Mouse (Mus musculus): Measurements from ENCODE around the gene Timm23. TPM values are rescaled to one million over a fixed set of nuclear protein-coding genes. Genes with fewer than 3 reads are reported as not detected.
"Not testable (repeated sequence)": the region's sequence is repeated elsewhere in the genome, so short reads cannot be mapped to it uniquely, and the experiment has no call there.

Gene Timm23
- total RNA-seq (2021) = 100 to 1,000 TPM; 145 to 155 TPM
- long read RNA-seq, experiment 1, transcript Timm23-201 (7 exons, 1,173 nt) = major isoform, 95 of 98 reads
- long read RNA-seq, experiment 1, partial matches to known transcripts = 0 of 98 reads
- long read RNA-seq, experiment 1, other reads (novel, unspliced or antisense) = 3 of 98 reads
- long read RNA-seq, experiment 2, transcript Timm23-201 (7 exons, 1,173 nt) = major isoform, 287 of 302 reads
- long read RNA-seq, experiment 2, partial matches to known transcripts = 2 of 302 reads
- long read RNA-seq, experiment 2, other reads (novel, unspliced or antisense) = 12 of 302 reads

DNA sequence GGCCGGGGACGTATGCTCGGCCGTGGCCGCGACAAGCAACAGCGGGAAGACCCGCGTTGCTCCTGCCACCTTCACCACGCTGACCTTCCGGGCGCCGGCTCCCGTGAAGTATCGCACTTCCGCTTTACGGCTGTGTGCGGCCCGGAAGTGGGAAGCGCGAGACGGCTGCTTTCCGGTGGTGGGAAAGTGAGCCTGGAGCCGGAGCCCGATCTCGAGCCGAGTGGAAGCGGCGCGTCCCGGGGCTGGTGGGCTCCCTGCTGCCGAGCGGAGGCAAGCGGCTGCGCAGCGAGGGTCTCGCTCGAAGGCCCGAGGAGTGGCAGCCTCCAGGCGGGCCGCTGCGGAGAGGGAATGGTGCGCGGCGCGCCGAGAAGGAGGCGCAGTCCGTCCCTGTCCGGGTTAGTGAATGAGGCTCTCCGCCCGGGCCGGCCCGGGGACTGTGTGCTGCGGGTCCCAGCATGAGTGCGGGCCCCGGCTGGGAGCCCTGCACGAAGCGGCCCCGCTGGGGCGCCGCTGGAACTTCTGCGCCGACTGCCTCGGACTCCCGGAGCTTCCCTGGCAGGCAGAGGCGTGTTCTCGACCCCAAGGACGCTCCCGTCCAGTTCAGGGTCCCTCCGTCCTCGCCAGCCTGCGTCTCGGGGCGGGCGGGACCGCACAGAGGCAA lies at the start of gene Timm23, which contains the start of gene Parg:
TSS of gene Timm23 (minus strand) at position 108 of the 661 bp plus-strand sequence.
TSS of gene Parg (plus strand) at position 159 of the 661 bp plus-strand sequence.
- peak; percentile 82 to 83 for DNase-seq (ENCODE audit: low spot score in 2 of 2)

DNA sequence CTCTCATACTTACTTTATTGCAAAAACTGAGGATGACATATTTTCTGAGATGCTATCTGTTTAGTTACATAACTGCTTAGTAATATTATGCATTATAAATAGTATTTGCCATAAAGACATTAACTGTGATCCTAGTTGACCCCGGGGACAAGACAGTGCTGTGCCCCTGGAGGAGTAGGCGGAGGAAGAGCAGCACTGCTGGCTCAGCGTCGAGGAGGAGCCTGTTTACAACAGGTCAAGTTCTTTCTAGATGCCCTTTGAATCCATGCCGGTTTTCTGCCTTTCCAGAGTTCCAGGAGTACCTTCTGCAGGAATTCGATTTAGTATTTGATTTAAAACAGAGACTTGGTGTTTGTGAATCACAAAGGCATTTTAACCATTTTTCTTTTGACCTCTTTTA lies 47.9 kb upstream of the Timm23 start:
- no peak for DNase-seq (ENCODE audit: low spot score in 2 of 2)

DNA sequence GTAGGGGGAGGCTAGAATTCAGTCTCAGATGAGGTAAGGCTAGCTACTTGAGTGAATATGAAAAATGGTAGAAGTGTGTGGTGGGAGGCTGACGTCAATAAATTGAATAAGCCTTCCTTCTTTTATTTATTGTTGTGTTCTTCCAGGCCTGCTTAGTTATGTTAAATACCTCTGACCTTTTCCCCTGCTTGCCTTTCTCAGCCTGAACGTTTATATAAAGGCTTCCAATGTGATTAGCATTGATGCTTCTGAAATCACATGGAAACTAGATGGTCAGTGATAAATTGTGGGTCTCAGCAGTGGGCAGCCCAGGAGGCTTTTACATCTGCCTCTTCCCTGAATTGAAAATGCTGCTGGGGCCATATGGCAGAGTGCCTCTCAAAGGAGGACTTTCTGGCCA lies 44.3 kb upstream of the Timm23 start:
- DNase-seq (ENCODE audit: low spot score in 2 of 2) = no peak

DNA sequence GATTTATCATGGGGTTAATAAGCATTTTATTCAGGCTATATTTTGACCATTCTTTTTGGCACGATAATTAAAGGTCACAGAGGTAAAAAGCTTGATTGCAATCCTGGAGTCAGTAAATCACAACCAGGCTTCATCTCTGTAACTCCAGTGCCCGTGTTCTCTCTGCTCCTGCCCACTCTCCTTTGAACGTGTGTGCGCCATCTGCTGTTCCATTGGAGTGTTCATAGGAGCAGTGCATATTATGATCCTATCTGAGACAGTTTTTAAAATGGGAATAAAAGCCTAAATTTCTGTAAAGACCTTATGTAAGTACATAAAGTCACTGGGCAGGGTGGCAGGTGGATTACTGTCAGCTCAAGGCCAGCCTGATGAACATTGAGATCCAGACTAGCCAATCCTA lies 40.7 kb upstream of the Timm23 start:
- no peak for DNase-seq (ENCODE audit: low spot score in 2 of 2)

GRCm38 (mm10) chr14:32228996-32229395 lies 27.3 kb upstream of the Timm23 start:
- DNase-seq (ENCODE audit: low spot score in 2 of 2) = peak; percentile 48 to 65

DNA sequence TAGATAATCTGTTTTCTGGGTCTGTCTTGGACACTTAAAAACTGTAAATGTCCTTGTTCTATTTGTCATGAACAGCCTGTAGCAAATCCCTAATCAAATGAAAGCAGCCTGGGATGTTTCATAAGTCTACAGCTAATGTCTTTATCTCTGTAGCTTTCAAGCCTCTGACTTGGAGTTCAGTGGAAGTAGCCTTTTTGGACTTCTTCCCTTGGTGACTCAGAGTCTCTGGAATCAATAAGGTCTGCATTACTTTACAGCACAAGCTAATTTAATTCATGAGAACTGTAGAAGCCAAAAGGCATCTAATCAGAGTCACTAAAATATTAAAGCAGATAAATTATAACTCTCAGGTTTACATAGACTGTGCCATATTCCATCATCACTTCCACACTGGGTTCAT lies 24.9 kb upstream of the Timm23 start:
- DNase-seq (ENCODE audit: low spot score in 2 of 2) = no peak

DNA sequence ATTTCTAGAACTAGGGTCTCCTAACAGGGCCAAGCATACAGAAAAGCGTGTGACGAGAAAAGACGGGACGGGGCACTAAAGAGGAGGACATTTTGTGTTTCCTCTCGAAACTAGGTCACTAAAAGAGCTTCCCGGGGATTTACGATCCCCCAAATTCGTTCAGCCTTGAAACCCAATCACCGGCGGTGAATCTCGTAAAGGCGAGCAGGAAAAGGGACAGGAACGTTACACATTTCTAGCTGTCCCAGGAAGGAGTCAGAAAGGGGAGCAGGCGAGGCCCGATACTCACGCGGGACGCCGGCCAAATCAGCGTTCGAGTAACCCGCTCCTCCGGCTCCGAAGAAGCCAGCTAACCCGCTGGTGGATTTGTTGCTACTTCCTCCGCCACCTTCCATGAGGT lies 344 bp downstream of the Timm23 start:
- DNase-seq (ENCODE audit: low spot score in 2 of 2) = peak in 1 of 2 experiments; percentile 43

DNA sequence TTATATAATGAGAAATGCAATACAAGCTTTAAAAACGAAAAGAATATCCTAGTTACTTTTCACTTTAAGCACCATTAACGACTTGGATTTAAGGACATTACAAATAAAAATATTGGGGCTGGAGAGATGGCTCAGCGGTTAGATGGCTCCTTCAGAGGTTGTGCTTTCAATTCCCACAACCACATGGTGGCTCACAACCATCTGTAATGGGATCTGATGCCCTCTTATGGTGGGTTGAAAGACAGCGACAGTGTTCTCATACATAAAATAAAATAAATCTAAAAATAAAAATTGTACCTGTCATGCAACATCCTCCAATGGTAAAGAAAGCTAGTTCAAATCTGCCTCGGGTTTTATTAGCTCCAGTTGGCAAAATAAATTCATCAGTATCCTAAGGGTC lies 8.1 kb downstream of the Timm23 start:
- not testable (repeated sequence) for DNase-seq (ENCODE audit: low spot score in 2 of 2)

DNA sequence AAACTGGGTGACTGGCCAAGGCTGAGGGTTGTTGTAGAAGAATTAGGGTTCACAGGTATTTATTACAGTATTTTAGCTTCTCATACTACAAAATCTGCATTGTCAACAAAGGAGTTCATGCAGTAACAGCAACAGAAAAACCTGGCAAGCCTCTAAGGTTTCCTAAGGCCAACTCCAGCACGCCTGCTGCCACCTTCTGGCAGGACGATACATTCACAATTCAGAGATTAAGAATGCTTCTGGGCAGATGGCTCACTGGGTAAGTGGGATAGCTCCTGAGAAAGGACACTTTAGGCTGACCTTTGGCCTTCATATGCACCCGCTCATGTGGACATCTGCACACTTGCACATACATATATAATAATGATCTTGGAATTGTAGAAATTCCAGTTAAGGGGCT lies 9.3 kb downstream of the Timm23 start:
- DNase-seq (ENCODE audit: low spot score in 2 of 2) = peak; percentile 34 to 57

- DNase-seq (ENCODE audit: low spot score in 2 of 2) = no peak
Measured at GRCm38 (mm10) chr14:32191926-32192325, 9.8 kb downstream of the Timm23 start.

- no peak for DNase-seq (ENCODE audit: low spot score in 2 of 2)
Measured at GRCm38 (mm10) chr14:32190627-32191391, 10.9 kb downstream of the Timm23 start.

GRCm38 (mm10) chr14:32183846-32184245 lies 17.9 kb downstream of the Timm23 start:
- no peak for DNase-seq (ENCODE audit: low spot score in 2 of 2)

- DNase-seq (ENCODE audit: low spot score in 2 of 2) = no peak
Measured at GRCm38 (mm10) chr14:32180861-32181260, 20.8 kb downstream of the Timm23 start.

DNA sequence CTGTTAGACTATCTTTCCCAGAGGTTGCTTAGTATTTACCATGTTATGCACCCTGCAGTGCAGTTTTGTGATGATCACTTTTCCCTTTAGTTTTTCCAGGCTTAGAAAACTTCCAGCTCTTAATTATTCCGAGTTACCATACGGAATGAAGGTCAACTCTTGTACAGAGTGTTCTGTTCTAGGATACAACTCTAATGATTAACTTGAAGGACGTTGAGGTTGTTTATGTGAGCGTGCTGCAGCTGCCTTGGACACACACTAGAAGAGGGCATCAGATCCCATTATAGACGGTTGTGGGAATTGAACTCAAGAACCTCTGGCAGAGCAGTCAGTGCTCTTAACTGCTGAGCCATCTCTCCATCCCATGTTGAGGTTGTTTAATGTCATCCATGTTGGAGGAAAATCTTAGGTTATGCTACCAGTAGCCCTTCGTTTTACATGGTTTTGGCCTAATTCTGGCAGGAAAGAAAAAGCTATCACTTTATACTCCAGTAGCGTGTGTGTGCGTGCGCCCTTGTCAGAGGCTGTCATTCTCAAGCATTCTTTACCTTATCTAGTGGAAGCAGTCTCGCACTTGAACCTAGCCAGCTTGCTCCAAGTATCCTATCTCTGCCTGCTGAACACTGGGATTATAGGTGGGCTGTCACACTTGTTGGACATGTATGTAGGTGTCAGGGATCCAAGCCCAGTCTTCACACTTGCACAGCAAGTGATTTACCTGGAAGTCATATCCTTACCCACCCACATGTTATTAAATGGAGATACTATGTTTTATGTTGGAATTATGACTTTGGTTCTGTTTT lies 22.1 kb downstream of the Timm23 start:
- no peak for DNase-seq (ENCODE audit: low spot score in 2 of 2)

DNA sequence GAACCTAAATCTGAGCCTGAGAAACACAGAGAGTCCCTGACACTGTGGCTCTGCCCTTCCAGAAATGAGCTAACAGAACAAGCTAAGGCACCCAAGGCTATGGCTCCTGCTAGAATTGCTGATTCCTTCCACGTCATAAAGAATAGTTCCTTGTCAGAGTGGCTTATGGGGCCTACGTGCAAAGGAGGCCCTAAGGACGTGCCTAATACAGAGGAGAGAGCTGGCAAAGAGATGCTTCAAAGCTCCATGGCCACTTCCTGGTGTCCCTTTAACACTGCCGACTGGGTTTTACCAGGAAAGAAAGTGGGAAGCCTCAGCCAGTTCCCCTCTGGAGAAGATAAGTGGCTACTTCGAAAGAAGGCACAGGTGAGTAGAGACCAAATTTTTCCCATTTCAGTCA lies 25.1 kb downstream of the Timm23 start:
- DNase-seq (ENCODE audit: low spot score in 2 of 2) = not testable (repeated sequence)

- no peak for DNase-seq (ENCODE audit: low spot score in 2 of 2)
Measured at GRCm38 (mm10) chr14:32175310-32175709, 26.4 kb downstream of the Timm23 start.

- no peak for DNase-seq (ENCODE audit: low spot score in 2 of 2)
Measured at GRCm38 (mm10) chr14:32170137-32170536, 31.6 kb downstream of the Timm23 start.

DNA sequence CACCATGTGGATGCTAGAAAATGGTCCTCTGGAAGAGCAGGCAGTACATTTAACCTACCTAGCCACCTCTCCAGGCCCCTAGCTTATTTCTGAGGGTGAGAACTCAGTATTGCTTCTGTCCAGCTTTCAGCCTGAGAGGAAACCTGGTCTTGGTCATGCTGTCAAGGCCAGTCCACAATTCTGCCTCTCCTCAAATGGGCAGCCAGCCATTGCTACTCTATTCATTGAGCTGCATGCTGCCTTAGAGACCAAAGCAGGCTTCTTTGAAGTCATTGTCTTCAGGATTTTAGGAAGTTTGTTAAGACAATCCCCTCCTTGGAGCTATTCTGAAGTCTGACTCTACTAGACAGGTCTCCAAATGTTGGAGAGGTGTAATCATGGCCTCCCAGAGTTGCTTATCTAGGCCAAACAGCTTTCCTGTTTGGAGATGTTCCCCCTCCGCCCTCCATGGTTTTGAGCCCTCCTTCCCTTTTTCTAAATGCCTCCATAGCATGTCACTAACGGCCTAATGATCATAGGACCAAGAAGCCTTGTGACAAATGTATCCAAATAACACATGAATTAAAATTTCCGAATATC lies 33.0 kb downstream of the Timm23 start:
- DNase-seq (ENCODE audit: low spot score in 2 of 2) = no peak

DNA sequence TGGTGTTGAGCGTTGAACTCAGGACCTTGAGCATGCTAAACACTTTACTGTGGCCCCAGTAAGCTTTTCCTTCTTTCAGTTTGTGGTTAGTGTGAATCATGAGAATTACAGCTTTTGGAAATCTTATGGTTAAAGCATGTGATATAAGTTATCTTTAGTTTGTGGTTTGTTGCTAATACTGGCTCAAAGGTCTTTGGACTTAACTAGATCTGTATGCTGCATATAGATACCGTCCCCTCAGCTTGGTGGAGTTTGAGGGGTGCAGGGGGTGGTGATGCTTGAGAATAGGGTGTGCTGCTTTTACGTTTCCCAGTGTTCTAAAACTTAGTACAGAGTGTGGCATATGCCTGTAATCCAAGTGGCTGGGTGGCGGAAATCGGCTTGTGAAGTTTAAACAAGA lies 34.4 kb downstream of the Timm23 start:
- no peak for DNase-seq (ENCODE audit: low spot score in 2 of 2)

DNA sequence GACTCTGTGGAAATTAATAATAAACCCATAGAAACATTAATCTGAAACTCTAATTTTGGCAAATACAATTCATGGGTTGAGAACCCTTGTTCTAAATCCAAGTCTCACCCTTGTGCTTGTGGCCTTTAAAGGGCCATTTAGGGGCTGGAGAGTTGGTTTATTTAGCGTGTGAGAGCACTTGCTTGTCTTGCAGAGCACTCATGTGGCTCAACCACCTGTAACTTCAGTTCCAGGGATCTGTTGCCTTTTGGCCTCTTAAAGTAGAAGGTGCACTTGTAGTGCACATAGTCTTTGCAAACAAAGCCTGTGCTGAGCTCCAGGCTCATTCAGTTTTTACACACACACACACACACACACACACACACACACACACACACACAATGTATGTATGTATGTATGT lies 34.9 kb downstream of the Timm23 start:
- no peak for DNase-seq (ENCODE audit: low spot score in 2 of 2)

DNA sequence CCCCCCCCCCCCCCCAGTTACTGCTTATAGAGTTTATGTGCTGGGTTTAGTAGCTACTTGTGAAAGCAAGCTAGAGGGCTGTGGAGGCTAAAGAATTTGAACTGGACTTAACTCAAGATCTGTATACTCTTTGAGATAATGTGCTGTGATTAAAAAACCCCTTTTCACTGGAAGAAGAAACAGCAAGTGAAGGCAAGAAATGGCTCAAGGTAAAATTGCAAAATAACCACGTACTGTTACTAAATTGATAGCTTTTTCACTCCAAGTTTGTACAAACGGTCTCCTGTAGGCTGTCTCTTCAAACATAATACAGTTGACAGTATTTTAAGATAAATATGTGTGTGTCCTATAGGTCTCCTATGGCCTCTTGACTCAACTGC lies 35.6 kb downstream of the Timm23 start:
- no peak for DNase-seq (ENCODE audit: low spot score in 2 of 2)

Measured in adrenal gland, adult 18-20 months (tissue).